12 mouse cellular contexts compared by ENCODE assay signal in genomic region chr2:64904877-64905276, GRCm38 (mm10).
DNase-seq lines count a peak whose midpoint lies in the region; ATAC-seq and TF ChIP-seq lines count a peak whose summit lies in the region.
"Had no signal": no experiment of that assay in that cellular context is flagged by ENCODE, and none has a peak within 500 bp of the region (broad histone marks: within the 10 kb centered on the region; RNA-seq: fewer than 3 reads in every experiment).

No protein-coding gene starts in this region.

- H3K4me1 ChIP-seq in intestine, postnatal 0 days (replicated peaks; ENCODE audit: control insufficient read depth, insufficient read depth, low read length), result no peaks in the 10 kb centered on the region
- no peaks in the 10 kb centered on the region for H3K4me1 ChIP-seq in intestine, embryonic 15.5 days (replicated peaks)
- no peaks in the 10 kb centered on the region for H3K4me1 ChIP-seq in neural tube, embryonic 11.5 days (ENCODE audit: control insufficient read depth, insufficient read depth, low read length)
- no peaks in the 10 kb centered on the region for H3K4me1 ChIP-seq in forebrain, embryonic 14.5 days (ENCODE audit: control insufficient read depth, insufficient read depth, low read length)
- H3K4me1 ChIP-seq in neural tube, embryonic 15.5 days, result no peaks in the 10 kb centered on the region
- H3K4me1 ChIP-seq: hindbrain, embryonic 15.5 days; neural tube, embryonic 12.5 days had no signal

- WGBS in intestine, postnatal 0 days, result 81% methylated on average over 5 of the region's 5 CpGs
- 81% methylated on average over 5 of the region's 5 CpGs for WGBS in intestine, embryonic 15.5 days
- 81% methylated on average over 5 of the region's 5 CpGs for WGBS in neural tube, embryonic 11.5 days
- WGBS in forebrain, embryonic 14.5 days, result 86% methylated on average over 5 of the region's 5 CpGs
- WGBS in neural tube, embryonic 15.5 days, result 79% methylated on average over 5 of the region's 5 CpGs

- no peaks in the 10 kb centered on the region for H3K9me3 ChIP-seq in intestine, postnatal 0 days (ENCODE audit: control insufficient read depth)
- no peaks in the 10 kb centered on the region for H3K9me3 ChIP-seq in intestine, embryonic 15.5 days
- no peaks in the 10 kb centered on the region for H3K9me3 ChIP-seq in neural tube, embryonic 11.5 days (ENCODE audit: control insufficient read depth, low read length)
- H3K9me3 ChIP-seq in forebrain, embryonic 14.5 days (replicated peaks; ENCODE audit: control insufficient read depth, low read length), result no peaks in the 10 kb centered on the region
- H3K9me3 ChIP-seq in neural tube, embryonic 15.5 days (replicated peaks), result no peaks in the 10 kb centered on the region
- H3K9me3 ChIP-seq: hindbrain, embryonic 15.5 days; neural tube, embryonic 12.5 days had no signal

- no peaks in the 10 kb centered on the region for H3K27me3 ChIP-seq in intestine, postnatal 0 days (replicated peaks; ENCODE audit: control insufficient read depth, insufficient read depth, low read length)
- no peaks in the 10 kb centered on the region for H3K27me3 ChIP-seq in intestine, embryonic 15.5 days (replicated peaks)
- H3K27me3 ChIP-seq in neural tube, embryonic 11.5 days (ENCODE audit: control insufficient read depth, insufficient read depth, low read length), result no peaks in the 10 kb centered on the region
- no peaks in the 10 kb centered on the region for H3K27me3 ChIP-seq in forebrain, embryonic 14.5 days (replicated peaks; ENCODE audit: control insufficient read depth, insufficient read depth, low read length)
- no peaks in the 10 kb centered on the region for H3K27me3 ChIP-seq in neural tube, embryonic 15.5 days (replicated peaks)
- H3K27me3 ChIP-seq: hindbrain, embryonic 15.5 days; neural tube, embryonic 12.5 days had no signal

- DNase-seq in neural tube, embryonic 11.5 days (ENCODE audit: low spot score), result peak; percentile 16
- no peak for DNase-seq in neural tube, embryonic 10.5 days (ENCODE audit: extremely low spot score, low spot score)
- peak; percentile 64 for DNase-seq in forebrain, embryonic 14.5 days (ENCODE audit: low spot score)
- DNase-seq in urinary bladder, postnatal 25 days (ENCODE audit: low spot score), result no peak
- DNase-seq in cerebellum, postnatal 36 days, result no peak
- DNase-seq: lung, postnatal 14 days had no signal

- no peaks in the 10 kb centered on the region for H3K36me3 ChIP-seq in intestine, postnatal 0 days (ENCODE audit: control insufficient read depth, insufficient read depth)
- no peaks in the 10 kb centered on the region for H3K36me3 ChIP-seq in intestine, embryonic 15.5 days
- H3K36me3 ChIP-seq in neural tube, embryonic 11.5 days (ENCODE audit: control insufficient read depth, insufficient read depth, low read length), result no peaks in the 10 kb centered on the region
- H3K36me3 ChIP-seq in forebrain, embryonic 14.5 days (ENCODE audit: control insufficient read depth, insufficient read depth, low read length), result no peaks in the 10 kb centered on the region
- H3K36me3 ChIP-seq in neural tube, embryonic 15.5 days, result no peaks in the 10 kb centered on the region
- H3K36me3 ChIP-seq: hindbrain, embryonic 15.5 days; neural tube, embryonic 12.5 days had no signal

- ATAC-seq in intestine, postnatal 0 days, result no peak
- no peak for ATAC-seq in intestine, embryonic 15.5 days
- ATAC-seq in neural tube, embryonic 11.5 days (ENCODE audit: insufficient read depth, low FRiP score, low TSS enrichment), result no peak
- ATAC-seq in forebrain, embryonic 14.5 days, result peak; percentile 61; the same call in 1 of the 2 replicates
- peak; percentile 76; the same call in 1 of the 2 replicates for ATAC-seq in neural tube, embryonic 15.5 days (ENCODE audit: low FRiP score)
- ATAC-seq: activated CD4-positive, CD25-positive, alpha-beta regulatory T cell, adult 4 months had no signal

- H3K4me3 ChIP-seq in intestine, postnatal 0 days (ENCODE audit: low read depth, low read length), result no peak overlapping the region
- no peak overlapping the region for H3K4me3 ChIP-seq in intestine, embryonic 15.5 days (replicated peaks)
- no peak overlapping the region for H3K4me3 ChIP-seq in neural tube, embryonic 11.5 days (ENCODE audit: low read depth, low read length)
- H3K4me3 ChIP-seq in forebrain, embryonic 14.5 days (ENCODE audit: low read depth, low read length), result no peak overlapping the region
- H3K4me3 ChIP-seq in neural tube, embryonic 15.5 days (replicated peaks), result no peak overlapping the region
- H3K4me3 ChIP-seq: hindbrain, embryonic 15.5 days; neural tube, embryonic 12.5 days had no signal

- peak; percentile 49 for TF ChIP-seq CTCF in intestine, postnatal 0 days (IDR thresholded peaks at IDR 0.05; ENCODE audit: low read depth)

- H3K9ac ChIP-seq in intestine, postnatal 0 days (ENCODE audit: low read depth, low read length), result no peak overlapping the region
- no peak overlapping the region for H3K9ac ChIP-seq in intestine, embryonic 15.5 days
- H3K9ac ChIP-seq in neural tube, embryonic 11.5 days (ENCODE audit: low read length), result no peak overlapping the region
- H3K9ac ChIP-seq in forebrain, embryonic 14.5 days (ENCODE audit: low read length), result no peak overlapping the region
- H3K9ac ChIP-seq in neural tube, embryonic 15.5 days (replicated peaks), result no peak overlapping the region
- H3K9ac ChIP-seq: hindbrain, embryonic 15.5 days; neural tube, embryonic 12.5 days had no signal

- no peak overlapping the region for H3K4me2 ChIP-seq in intestine, postnatal 0 days (replicated peaks; ENCODE audit: low read depth)
- H3K4me2 ChIP-seq in intestine, embryonic 15.5 days (replicated peaks), result no peak overlapping the region
- H3K4me2 ChIP-seq in neural tube, embryonic 11.5 days (ENCODE audit: low read depth), result no peak overlapping the region
- H3K4me2 ChIP-seq in forebrain, embryonic 14.5 days (ENCODE audit: low read length), result no peak overlapping the region
- H3K4me2 ChIP-seq in neural tube, embryonic 15.5 days, result no peak overlapping the region
- H3K4me2 ChIP-seq: hindbrain, embryonic 15.5 days; neural tube, embryonic 12.5 days had no signal

- H3K27ac ChIP-seq in intestine, postnatal 0 days (ENCODE audit: low read depth, low read length), result no peak overlapping the region
- H3K27ac ChIP-seq in intestine, embryonic 15.5 days, result no peak overlapping the region
- H3K27ac ChIP-seq in neural tube, embryonic 11.5 days (ENCODE audit: low read depth, low read length), result no peak overlapping the region
- no peak overlapping the region for H3K27ac ChIP-seq in forebrain, embryonic 14.5 days (ENCODE audit: low read depth, low read length)
- no peak overlapping the region for H3K27ac ChIP-seq in neural tube, embryonic 15.5 days (replicated peaks)
- H3K27ac ChIP-seq: hindbrain, embryonic 15.5 days; neural tube, embryonic 12.5 days had no signal

Comparison
In these comparisons a context has a peak if more than half of its experiments do, and no peak if none do; other contexts are left out.
1. ATAC-seq: peak in forebrain, embryonic 14.5 days (single experiment) and neural tube, embryonic 15.5 days (single experiment); none in intestine, postnatal 0 days (single experiment), intestine, embryonic 15.5 days (single experiment) and neural tube, embryonic 11.5 days (single experiment).
2. DNase-seq: peak in neural tube, embryonic 11.5 days (single experiment) and forebrain, embryonic 14.5 days (single experiment); none in neural tube, embryonic 10.5 days (single experiment), urinary bladder, postnatal 25 days (single experiment) and cerebellum, postnatal 36 days (0 of 2).